Mouse (Mus musculus): ENCODE results near the gene Megf11.

- no peak for TF ChIP-seq MYOD1 (IDR thresholded peaks at IDR 0.05; ENCODE audit: control insufficient read depth in 1 of 3, insufficient read length in 2 of 3, low read depth in 2 of 3)
- TF ChIP-seq POLR2AphosphoS2 (IDR thresholded peaks at IDR 0.05; ENCODE audit: insufficient read length, low read depth) = no peak
- no peak for TF ChIP-seq POLR2A (IDR thresholded peaks at IDR 0.05; ENCODE audit: insufficient read length, low read depth)
- no peak for TF ChIP-seq E2F4 (IDR thresholded peaks at IDR 0.05; ENCODE audit: insufficient read depth)
- TF ChIP-seq MAX (IDR thresholded peaks at IDR 0.05; ENCODE audit: low read depth) = no peak
- TF ChIP-seq TCF12 (IDR thresholded peaks at IDR 0.05; ENCODE audit: insufficient read depth, poor library complexity, severe bottlenecking) = no peak
- TF ChIP-seq USF1 (IDR thresholded peaks at IDR 0.05; ENCODE audit: low read depth) = no peak
- no peak for TF ChIP-seq SRF (IDR thresholded peaks at IDR 0.05; ENCODE audit: control insufficient read depth, insufficient read length, low read depth)
Observed at GRCm38 (mm10) chr9:64339361-64339760, 46.1 kb upstream of the Megf11 start.

Data from myocyte (in vitro differentiated cells).